Mouse (Mus musculus): ENCODE measurements at regions not wholly inside any gene's neighbourhood (a gene's known extent, or its start where the extent isn't known, plus 50 kb on each side); places are given as distances from the start of the nearest gene placed in this dataset.

GRCm38 (mm10) chr13:35202069-35202468, 175.2 kb upstream of the Eci2 start:
- TF ChIP-seq GATA1 (IDR thresholded peaks at IDR 0.05; ENCODE audit: low read length) (no peak), TAL1 (IDR thresholded peaks at IDR 0.05; ENCODE audit: low read length) (no peak)

All from erythroblast, embryonic 14.5 days (primary cell).